Mouse (Mus musculus) kidney, embryonic 16.5 days (tissue): ENCODE measurements around the gene Ppfia1. TPM values are rescaled to one million over a fixed set of nuclear protein-coding genes. Genes with fewer than 3 reads are reported as not detected.
A peak's percentile ranks its signal among the peaks of the same experiment; 100 is the strongest.

ENCODE experiments used
- ATAC-seq: fragments of 200-750 bp; cut with Nextera tagmentation; 2 replicates; pipeline ENCODE4 v1.8.0; 2017; ENCODE audit warnings: moderate TSS enrichment; ENCODE audit not compliant: low FRiP score, low TSS enrichment
- H3K27ac ChIP-seq: fragments of 300-500 bp; sonication (generic); 2 replicates; pipeline ENCODE4 v1.5.1; 2014; ENCODE audit warnings: low read length
- H3K27me3 ChIP-seq: fragments of 300-500 bp; sonication (generic); 2 replicates; pipeline ENCODE4 v1.6.1; 2014; ENCODE audit warnings: low read length, control low read depth, mixed read lengths; ENCODE audit not compliant: insufficient read depth
- H3K36me3 ChIP-seq: fragments of 300-500 bp; sonication (generic); 2 replicates; pipeline ENCODE4 v1.6.1; 2014; ENCODE audit warnings: low read length, control low read depth, mixed read lengths; ENCODE audit not compliant: insufficient read depth
- H3K4me1 ChIP-seq: fragments of 300-500 bp; sonication (generic); 2 replicates; pipeline ENCODE4 v1.6.1; 2014; ENCODE audit warnings: low read length, control low read depth, mixed read lengths; ENCODE audit not compliant: insufficient read depth
- H3K4me2 ChIP-seq: fragments of 300-500 bp; sonication (generic); replicated peaks from 2 replicates; pipeline ENCODE4 v1.6.1; 2014; ENCODE audit warnings: low read depth, low read length
- H3K4me3 ChIP-seq: fragments of 300-500 bp; sonication (generic); 2 replicates; pipeline ENCODE4 v1.5.1; 2014; ENCODE audit warnings: mild to moderate bottlenecking, low read length
- H3K9ac ChIP-seq: fragments of 300-500 bp; sonication (generic); replicated peaks from 2 replicates; pipeline ENCODE4 v1.6.1; 2014; ENCODE audit warnings: low read length
- H3K9me3 ChIP-seq: fragments of 300-500 bp; sonication (generic); 2 replicates; pipeline ENCODE4 v1.6.1; 2016; ENCODE audit warnings: low read length, control low read depth
- WGBS: fragments of 180-500 bp; shearing (Covaris S2); extraction: QIAGEN DNeasy Blood & Tissue Kit; methylation state at CpG from one replicate; pipeline ENCODE4 v1.1.7; 2014; 5-methylcytosine and 5-hydroxymethylcytosine counted together
- polyA plus RNA-seq: library from polyadenylated mRNA; unstranded; fragments of >200 nt; fragmentation: Nextera tagmentation; extraction: Ambion mirVana; gene quantifications from 2 replicates; pipeline ENCODE4 v1.2.1, GENCODE M21; 2015

Ppfia1 gene
- polyA plus RNA-seq, 1 experiment from 2014 or later = 37.7 TPM

DNA sequence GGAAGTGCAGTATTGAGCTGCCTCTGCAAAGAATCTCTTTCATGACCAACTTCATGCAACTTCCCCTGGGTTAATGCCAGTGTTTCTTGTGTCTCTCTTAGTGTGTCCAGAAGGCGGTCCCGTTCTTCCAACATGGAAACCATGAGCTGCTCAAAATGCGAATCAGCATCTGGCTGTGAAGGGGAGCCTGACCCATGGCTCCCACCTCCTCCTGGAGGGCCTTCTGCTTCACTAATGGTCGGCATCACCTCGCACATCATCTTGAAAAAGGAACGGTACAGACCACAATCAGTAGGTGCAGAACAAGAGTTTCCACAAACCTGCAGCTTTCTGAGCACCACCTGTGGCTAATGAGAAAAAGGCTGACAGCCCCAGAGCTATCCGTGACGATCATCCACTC is 1.3 kb downstream of the Ppfia1 start:
- Histone ChIP-seq H3K4me2 (peak overlapping the region; percentile 88), H3K36me3 (peaks cover 18% of the 10 kb centered on the region), H3K27me3 (no peaks in the 10 kb centered on the region), H3K4me3 (peak overlapping the region; percentile 95; the same call in 1 of the 2 replicates), H3K9ac (peak overlapping the region; percentile 96; the same call in 1 of the 2 replicates), H3K9me3 (no peaks in the 10 kb centered on the region), H3K4me1 (peaks cover 19% of the 10 kb centered on the region), H3K27ac (no peak overlapping the region)
- no peak for ATAC-seq
- WGBS = 85% methylated on average over 8 of the region's 8 CpGs

DNA sequence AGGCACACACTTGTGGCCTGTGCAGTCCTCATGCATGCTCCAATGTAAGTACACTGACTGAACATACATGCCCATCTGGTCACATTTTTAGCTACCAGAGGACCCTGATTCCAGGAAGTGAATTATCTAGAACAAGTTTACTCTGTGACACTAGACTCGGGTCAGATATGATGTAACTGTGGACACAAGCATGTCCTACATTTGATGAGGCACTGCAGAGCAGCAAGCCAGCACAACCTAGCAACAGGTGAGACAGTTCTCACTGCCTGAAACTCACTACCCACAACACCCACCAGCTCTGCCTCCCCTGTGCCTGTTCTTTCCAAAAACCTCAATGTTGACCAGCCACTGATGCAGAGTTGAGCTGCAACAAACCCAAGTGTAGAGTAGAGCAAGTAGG is 2.7 kb downstream of the Ppfia1 start:
- Histone ChIP-seq H3K4me3 (no peak overlapping the region), H3K4me1 (peaks cover 19% of the 10 kb centered on the region), H3K4me2 (no peak overlapping the region), H3K9ac (no peak overlapping the region), H3K36me3 (peaks cover 18% of the 10 kb centered on the region), H3K9me3 (no peaks in the 10 kb centered on the region), H3K27ac (no peak overlapping the region), H3K27me3 (no peaks in the 10 kb centered on the region)
- WGBS = 90% methylated on average over 1 of the region's 1 CpGs
- no peak for ATAC-seq

DNA sequence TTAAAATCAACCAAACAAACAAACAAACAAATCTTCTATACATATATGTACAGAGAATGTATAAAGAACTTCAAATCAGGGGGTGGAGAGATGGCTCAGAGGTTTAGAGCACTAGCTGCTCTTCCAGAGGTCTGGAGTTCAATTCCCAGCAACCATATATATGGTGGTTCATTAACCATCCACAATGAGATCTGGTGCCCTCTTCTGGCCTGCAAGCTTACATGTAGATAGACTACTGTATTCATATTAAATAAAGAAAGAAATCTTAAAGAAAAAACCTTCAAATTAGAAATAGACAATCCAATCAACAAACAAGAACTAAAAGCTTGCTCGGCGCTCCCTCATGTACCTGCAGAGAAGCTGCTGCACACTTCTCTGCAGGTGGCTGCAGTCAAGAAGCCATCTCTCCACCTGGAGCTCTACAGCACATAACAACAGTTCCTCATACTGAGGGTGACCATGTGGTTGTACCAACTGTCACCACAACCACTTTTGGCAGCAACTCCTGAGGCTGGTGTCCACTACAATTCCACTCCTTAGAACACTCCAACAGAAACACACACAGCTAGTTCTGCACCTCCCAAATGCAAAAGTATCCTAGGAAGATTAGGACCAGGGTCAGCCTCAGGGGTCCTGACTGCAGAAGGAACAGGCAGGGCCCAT is 3.5 kb downstream of the Ppfia1 start:
- Histone ChIP-seq H3K4me3 (no peak overlapping the region), H3K36me3 (peaks cover 18% of the 10 kb centered on the region), H3K9me3 (no peaks in the 10 kb centered on the region), H3K4me1 (peaks cover 23% of the 10 kb centered on the region), H3K9ac (no peak overlapping the region), H3K27ac (no peak overlapping the region), H3K27me3 (no peaks in the 10 kb centered on the region), H3K4me2 (no peak overlapping the region)
- ATAC-seq = no peak
- WGBS = 98% methylated on average over 2 of the region's 2 CpGs

GRCm38 (mm10) chr7:144545231-144545630 is 8.3 kb downstream of the Ppfia1 start:
- H3K4me1 ChIP-seq = 0 out of 2 replicates have a peak, but pooled peaks cover 4% of the 10 kb centered on the region
- H3K9ac ChIP-seq = no peak overlapping the region
- no peaks in the 10 kb centered on the region for H3K9me3 ChIP-seq
- no peaks in the 10 kb centered on the region for H3K27me3 ChIP-seq
- H3K27ac ChIP-seq = no peak overlapping the region
- no peak overlapping the region for H3K4me3 ChIP-seq
- no peak for ATAC-seq
- 63% methylated on average over 3 of the region's 3 CpGs for WGBS
- no peak overlapping the region for H3K4me2 ChIP-seq
- peaks cover 13% of the 10 kb centered on the region for H3K36me3 ChIP-seq

DNA sequence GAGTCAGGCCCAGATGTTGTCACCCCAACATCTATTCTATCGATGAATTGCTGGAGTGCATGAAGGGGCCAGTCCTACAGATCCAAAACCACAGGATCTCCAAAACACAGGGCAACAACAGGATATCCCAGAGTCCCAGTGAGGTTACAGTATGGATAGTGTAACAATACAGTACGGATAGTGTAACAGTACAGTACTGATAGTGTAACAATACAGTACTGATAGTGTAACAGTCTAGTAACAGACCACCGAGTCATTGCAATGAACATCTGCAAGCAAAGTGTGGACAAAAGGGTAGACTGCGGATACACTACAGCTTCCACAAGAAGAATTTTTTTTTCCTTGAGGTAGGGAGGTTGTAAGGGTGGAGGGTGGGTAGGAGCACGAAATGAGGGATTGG is 12.2 kb downstream of the Ppfia1 start:
- H3K4me1 ChIP-seq = 0 out of 2 replicates have a peak, but pooled peaks cover 4% of the 10 kb centered on the region
- no peak overlapping the region for H3K4me2 ChIP-seq
- H3K4me3 ChIP-seq = no peak overlapping the region
- H3K9me3 ChIP-seq = no peaks in the 10 kb centered on the region
- 0 out of 2 replicates have a peak, but pooled peaks cover 2% of the 10 kb centered on the region for H3K36me3 ChIP-seq
- H3K27me3 ChIP-seq = no peaks in the 10 kb centered on the region
- ATAC-seq = no peak
- H3K9ac ChIP-seq = no peak overlapping the region
- H3K27ac ChIP-seq = no peak overlapping the region
- WGBS = 93% methylated on average over 5 of the region's 5 CpGs

DNA sequence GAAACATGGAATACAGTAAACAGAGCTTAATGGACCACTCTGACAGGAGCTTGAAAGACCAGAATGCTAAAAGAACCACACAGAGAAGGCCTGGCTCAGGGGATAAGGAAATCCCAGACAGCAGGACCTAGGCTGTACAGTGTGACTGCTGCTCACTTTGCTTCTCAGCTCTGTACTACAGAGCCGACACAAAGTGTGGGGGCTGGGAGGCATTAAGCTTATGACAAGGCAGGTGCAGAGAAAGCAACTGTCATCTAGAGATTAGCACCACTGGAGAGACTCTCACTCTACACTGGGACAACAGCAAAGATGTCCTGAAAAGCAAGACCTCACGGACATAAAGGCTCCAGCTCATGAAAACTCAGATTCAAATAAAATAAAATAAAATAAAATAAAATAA is 14.4 kb downstream of the Ppfia1 start:
- Histone ChIP-seq H3K27me3 (no peaks in the 10 kb centered on the region), H3K27ac (no peak overlapping the region), H3K9ac (no peak overlapping the region), H3K4me1 (no peaks in the 10 kb centered on the region), H3K9me3 (no peaks in the 10 kb centered on the region), H3K4me2 (no peak overlapping the region), H3K4me3 (no peak overlapping the region), H3K36me3 (0 out of 2 replicates have a peak, but pooled peaks cover 2% of the 10 kb centered on the region)
- ATAC-seq = no peak
- 74% methylated on average over 2 of the region's 2 CpGs for WGBS

DNA sequence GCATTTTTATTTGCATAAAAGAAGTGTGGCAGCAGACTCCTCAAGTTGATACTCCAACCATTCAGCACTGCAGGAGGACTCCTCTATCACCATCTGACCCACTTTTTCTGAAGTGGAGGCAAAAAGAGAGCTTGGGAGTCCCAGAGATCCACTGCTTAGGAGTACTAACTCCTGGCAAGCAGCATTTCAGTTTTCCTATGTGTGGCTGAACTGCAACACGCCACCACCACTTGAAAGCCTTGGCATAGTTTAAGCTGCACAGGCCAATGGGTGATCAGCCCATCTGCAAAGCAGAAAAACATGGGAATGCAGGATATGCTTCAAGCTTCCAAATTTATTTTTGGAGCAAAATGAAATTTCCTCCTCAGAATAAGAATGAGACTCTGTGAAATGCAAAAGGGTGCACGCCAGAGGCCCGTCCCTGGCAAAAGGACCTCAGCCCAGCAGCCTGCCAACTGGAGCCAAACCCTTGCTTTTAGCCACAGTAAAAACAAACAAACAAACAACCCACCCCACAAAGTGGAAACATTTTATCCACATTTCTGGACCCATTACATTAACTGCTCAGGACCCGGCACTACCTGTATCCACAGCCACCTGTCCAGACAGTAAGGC is 15.4 kb downstream of the Ppfia1 start:
- Histone ChIP-seq H3K36me3 (no peaks in the 10 kb centered on the region), H3K4me2 (no peak overlapping the region), H3K9me3 (no peaks in the 10 kb centered on the region), H3K4me1 (no peaks in the 10 kb centered on the region), H3K9ac (no peak overlapping the region), H3K27ac (no peak overlapping the region), H3K4me3 (no peak overlapping the region), H3K27me3 (no peaks in the 10 kb centered on the region)
- ATAC-seq = no peak
- 89% methylated on average over 4 of the region's 4 CpGs for WGBS

GRCm38 (mm10) chr7:144536367-144536766 is 17.2 kb downstream of the Ppfia1 start:
- H3K4me3 ChIP-seq = no peak overlapping the region
- H3K9ac ChIP-seq = no peak overlapping the region
- no peaks in the 10 kb centered on the region for H3K9me3 ChIP-seq
- peaks cover 11% of the 10 kb centered on the region for H3K4me1 ChIP-seq
- no peak overlapping the region for H3K27ac ChIP-seq
- H3K36me3 ChIP-seq = no peaks in the 10 kb centered on the region
- no peaks in the 10 kb centered on the region for H3K27me3 ChIP-seq
- H3K4me2 ChIP-seq = no peak overlapping the region
- WGBS = 86% methylated on average over 3 of the region's 3 CpGs
- ATAC-seq = no peak

DNA sequence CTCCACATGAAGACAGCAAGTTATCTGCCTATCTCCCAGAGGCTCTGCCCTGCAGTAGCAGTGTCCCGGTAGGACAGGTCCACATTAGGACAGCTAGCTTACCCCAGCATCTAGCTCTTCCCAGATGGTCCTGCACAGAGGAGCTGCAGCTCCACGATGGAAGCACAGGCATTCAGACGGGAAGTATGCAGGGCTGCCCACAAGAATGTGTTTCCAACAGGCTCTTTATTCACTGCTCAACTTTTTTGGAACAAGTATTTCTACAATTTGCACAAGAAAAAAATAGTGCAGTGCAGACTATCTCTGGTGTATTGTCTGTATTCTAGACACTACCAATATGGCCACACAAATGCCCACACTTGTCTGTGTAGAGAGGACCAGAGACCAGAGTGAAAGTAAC is 18.8 kb downstream of the Ppfia1 start:
- no peak for ATAC-seq
- Histone ChIP-seq H3K9me3 (no peaks in the 10 kb centered on the region), H3K4me2 (no peak overlapping the region), H3K9ac (no peak overlapping the region), H3K36me3 (no peaks in the 10 kb centered on the region), H3K27ac (no peak overlapping the region), H3K4me3 (no peak overlapping the region), H3K4me1 (peaks cover 11% of the 10 kb centered on the region), H3K27me3 (no peaks in the 10 kb centered on the region)
- WGBS = 63% methylated on average over 3 of the region's 3 CpGs
